Mouse (Mus musculus): Measurements from ENCODE around the gene Olfr1410.

- no peak for TF ChIP-seq GATA1 (IDR thresholded peaks at IDR 0.05; ENCODE audit: low read length)
- TF ChIP-seq TAL1 (IDR thresholded peaks at IDR 0.05; ENCODE audit: low read length): no peak
These were observed 33.2 kb downstream of the Olfr1410 start for GRCm38 (mm10) chr1:92638736-92639135.
